Mouse (Mus musculus) liver, embryonic 12.5 days (tissue): ENCODE measurements around the gene Pebp1. TPM values are rescaled to one million over a fixed set of nuclear protein-coding genes. Genes with fewer than 3 reads are reported as not detected.
"Not testable (repeated sequence)": the region's sequence is repeated elsewhere in the genome, so short reads cannot be mapped to it uniquely, and the experiment has no call there.

Experiments
- ATAC-seq: fragments of 200-750 bp; cut with Nextera tagmentation; 2 replicates; pipeline ENCODE4 v1.8.0; 2017; ENCODE audit warnings: moderate number of reproducible peaks, mild to moderate bottlenecking, moderate library complexity
- H3K27ac ChIP-seq: fragments of 300-500 bp; sonication (generic); 2 replicates; pipeline ENCODE4 v1.5.1; 2016; ENCODE audit warnings: mild to moderate bottlenecking
- H3K27me3 ChIP-seq: fragments of 300-500 bp; sonication (generic); replicated peaks from 2 replicates; pipeline ENCODE4 v1.6.1; 2016; ENCODE audit warnings: mild to moderate bottlenecking, moderate library complexity
- H3K36me3 ChIP-seq: fragments of 300-500 bp; sonication (generic); 2 replicates; pipeline ENCODE4 v1.6.1; 2016; ENCODE audit warnings: mild to moderate bottlenecking, moderate library complexity
- H3K4me1 ChIP-seq: fragments of 300-500 bp; sonication (generic); 2 replicates; pipeline ENCODE4 v1.6.1; 2016
- H3K4me2 ChIP-seq: fragments of 300-500 bp; sonication (generic); 2 replicates; pipeline ENCODE4 v1.6.1; 2016; ENCODE audit warnings: mild to moderate bottlenecking, moderate library complexity
- H3K4me3 ChIP-seq: fragments of 300-500 bp; sonication (generic); 2 replicates; pipeline ENCODE4 v1.5.1; 2016; ENCODE audit warnings: mild to moderate bottlenecking, moderate library complexity
- H3K9ac ChIP-seq: fragments of 300-500 bp; sonication (generic); 2 replicates; pipeline ENCODE4 v1.6.1; 2016; ENCODE audit warnings: mild to moderate bottlenecking, moderate library complexity
- H3K9me3 ChIP-seq: fragments of 300-500 bp; sonication (generic); replicated peaks from 2 replicates; pipeline ENCODE4 v1.6.1; 2016; ENCODE audit warnings: mild to moderate bottlenecking, moderate library complexity
- WGBS: fragments of 180-500 bp; shearing (Covaris S2); methylation state at CpG from one replicate; pipeline ENCODE4 v1.1.7; 2016; ENCODE audit not compliant: insufficient replicate concordance; 5-methylcytosine and 5-hydroxymethylcytosine counted together
- polyA plus RNA-seq: library from polyadenylated mRNA; unstranded; fragments of >200 nt; fragmentation: Nextera tagmentation; extraction: Ambion mirVana; gene quantifications from 2 replicates; pipeline ENCODE4 v1.2.1, GENCODE M21; 2016

Pebp1 gene
- polyA plus RNA-seq, 1 experiment from 2014 or later: 318 TPM

GRCm38 (mm10) chr5:117305754-117306153, 18.3 kb upstream of the Pebp1 start:
- 77% methylated on average over 5 of the region's 5 CpGs for WGBS
- Histone ChIP-seq H3K9ac (no peak overlapping the region), H3K4me1 (0 out of 2 replicates have a peak, but pooled peaks cover 9% of the 10 kb centered on the region), H3K27ac (no peak overlapping the region), H3K4me3 (no peak overlapping the region), H3K9me3 (0 out of 2 replicates have a peak, but pooled peaks cover 2% of the 10 kb centered on the region), H3K27me3 (no peaks in the 10 kb centered on the region), H3K4me2 (no peak overlapping the region), H3K36me3 (no peaks in the 10 kb centered on the region)
- ATAC-seq: no peak

- Histone ChIP-seq H3K36me3 (no peaks in the 10 kb centered on the region), H3K27ac (no peak overlapping the region), H3K4me3 (no peak overlapping the region), H3K4me2 (no peak overlapping the region), H3K4me1 (0 out of 2 replicates have a peak, but pooled peaks cover 9% of the 10 kb centered on the region), H3K9ac (no peak overlapping the region), H3K27me3 (no peaks in the 10 kb centered on the region), H3K9me3 (0 out of 2 replicates have a peak, but pooled peaks cover 2% of the 10 kb centered on the region)
- WGBS: 51% methylated on average over 7 of the region's 7 CpGs
- ATAC-seq: no peak
Measured at GRCm38 (mm10) chr5:117304947-117305346, 17.5 kb upstream of the Pebp1 start.

GRCm38 (mm10) chr5:117303691-117304579, 16.5 kb upstream of the Pebp1 start:
- H3K4me1 ChIP-seq: 0 out of 2 replicates have a peak, but pooled peaks cover 9% of the 10 kb centered on the region
- no peak overlapping the region for H3K4me2 ChIP-seq
- H3K9me3 ChIP-seq: 0 out of 2 replicates have a peak, but pooled peaks cover 2% of the 10 kb centered on the region
- no peak overlapping the region for H3K27ac ChIP-seq
- H3K36me3 ChIP-seq: no peaks in the 10 kb centered on the region
- no peak overlapping the region for H3K9ac ChIP-seq
- 52% methylated on average over 18 of the region's 18 CpGs for WGBS
- H3K27me3 ChIP-seq: no peaks in the 10 kb centered on the region
- H3K4me3 ChIP-seq: no peak overlapping the region
- ATAC-seq: no peak

GRCm38 (mm10) chr5:117302899-117303298, 15.5 kb upstream of the Pebp1 start:
- WGBS: 45% methylated on average over 3 of the region's 3 CpGs
- Histone ChIP-seq H3K4me2 (no peak overlapping the region), H3K27me3 (no peaks in the 10 kb centered on the region), H3K4me3 (no peak overlapping the region), H3K27ac (no peak overlapping the region), H3K9me3 (0 out of 2 replicates have a peak, but pooled peaks cover 2% of the 10 kb centered on the region), H3K4me1 (0 out of 2 replicates have a peak, but pooled peaks cover 6% of the 10 kb centered on the region), H3K36me3 (no peaks in the 10 kb centered on the region), H3K9ac (no peak overlapping the region)
- ATAC-seq: no peak

- Histone ChIP-seq H3K9ac (no peak overlapping the region), H3K4me1 (no peaks in the 10 kb centered on the region), H3K4me3 (no peak overlapping the region), H3K36me3 (no peaks in the 10 kb centered on the region), H3K27me3 (no peaks in the 10 kb centered on the region), H3K9me3 (no peaks in the 10 kb centered on the region; the same call in 1 of the 2 replicates), H3K27ac (no peak overlapping the region), H3K4me2 (no peak overlapping the region)
- 78% methylated on average over 8 of the region's 8 CpGs for WGBS
- ATAC-seq: no peak
Measured at GRCm38 (mm10) chr5:117295011-117295410, 7.6 kb upstream of the Pebp1 start.

GRCm38 (mm10) chr5:117293776-117294175, 6.4 kb upstream of the Pebp1 start:
- H3K27me3 ChIP-seq, H3K9me3 ChIP-seq, H3K36me3 ChIP-seq, H3K4me3 ChIP-seq, ATAC-seq, H3K4me2 ChIP-seq, H3K9ac ChIP-seq, H3K27ac ChIP-seq, H3K4me1 ChIP-seq: not testable (repeated sequence)
- 83% methylated on average over 3 of the region's 3 CpGs for WGBS

- Histone ChIP-seq H3K9ac (no peak overlapping the region), H3K36me3 (no peaks in the 10 kb centered on the region), H3K4me3 (no peak overlapping the region), H3K9me3 (no peaks in the 10 kb centered on the region; the same call in 1 of the 2 replicates), H3K27me3 (no peaks in the 10 kb centered on the region), H3K27ac (no peak overlapping the region), H3K4me2 (no peak overlapping the region), H3K4me1 (peaks cover 10% of the 10 kb centered on the region)
- no peak for ATAC-seq
- 62% methylated on average over 6 of the region's 6 CpGs for WGBS
Measured at GRCm38 (mm10) chr5:117292547-117292946, 5.1 kb upstream of the Pebp1 start.

- no peak for ATAC-seq
- Histone ChIP-seq H3K27me3 (no peaks in the 10 kb centered on the region), H3K4me3 (no peak overlapping the region), H3K36me3 (no peaks in the 10 kb centered on the region), H3K9me3 (no peaks in the 10 kb centered on the region; the same call in 1 of the 2 replicates), H3K4me2 (no peak overlapping the region), H3K4me1 (peaks cover 19% of the 10 kb centered on the region), H3K27ac (no peak overlapping the region), H3K9ac (no peak overlapping the region)
- 68% methylated on average over 3 of the region's 3 CpGs for WGBS
Measured at GRCm38 (mm10) chr5:117291312-117291711, 3.9 kb upstream of the Pebp1 start.

- no peaks in the 10 kb centered on the region for H3K27me3 ChIP-seq
- no peak overlapping the region for H3K27ac ChIP-seq
- no peak overlapping the region for H3K4me2 ChIP-seq
- no peak overlapping the region for H3K9ac ChIP-seq
- H3K9me3 ChIP-seq: no peaks in the 10 kb centered on the region; the same call in 1 of the 2 replicates
- 85% methylated on average over 2 of the region's 2 CpGs for WGBS
- H3K4me1 ChIP-seq: peaks cover 31% of the 10 kb centered on the region
- ATAC-seq: no peak
- no peak overlapping the region for H3K4me3 ChIP-seq
- peaks cover 10% of the 10 kb centered on the region for H3K36me3 ChIP-seq
Measured at GRCm38 (mm10) chr5:117290081-117290480, 2.7 kb upstream of the Pebp1 start.

GRCm38 (mm10) chr5:117289646-117290045, 2.2 kb upstream of the Pebp1 start:
- H3K9ac ChIP-seq: no peak overlapping the region
- H3K4me1 ChIP-seq: peaks cover 35% of the 10 kb centered on the region
- ATAC-seq: no peak
- H3K4me3 ChIP-seq: no peak overlapping the region
- H3K9me3 ChIP-seq: no peaks in the 10 kb centered on the region; the same call in 1 of the 2 replicates
- H3K27ac ChIP-seq: no peak overlapping the region
- no peak overlapping the region for H3K4me2 ChIP-seq
- no peaks in the 10 kb centered on the region for H3K27me3 ChIP-seq
- H3K36me3 ChIP-seq: peaks cover 14% of the 10 kb centered on the region

- Histone ChIP-seq H3K4me3 (peak overlapping the region; percentile 70), H3K9ac (peak overlapping the region; percentile 80), H3K27me3 (no peaks in the 10 kb centered on the region), H3K36me3 (peaks cover 44% of the 10 kb centered on the region), H3K4me2 (peak overlapping the region; percentile 91), H3K9me3 (no peaks in the 10 kb centered on the region; the same call in 1 of the 2 replicates), H3K27ac (no peak overlapping the region), H3K4me1 (peaks cover 45% of the 10 kb centered on the region)
- no peak for ATAC-seq
- WGBS: 29% methylated on average over 3 of the region's 3 CpGs
Measured at GRCm38 (mm10) chr5:117286286-117286685, 1.1 kb downstream of the Pebp1 start.

GRCm38 (mm10) chr5:117285266-117285665, 2.2 kb downstream of the Pebp1 start:
- WGBS: 72% methylated on average over 4 of the region's 4 CpGs
- Histone ChIP-seq H3K27me3 (no peaks in the 10 kb centered on the region), H3K4me2 (no peak overlapping the region), H3K4me3 (no peak overlapping the region), H3K27ac (no peak overlapping the region), H3K9me3 (no peaks in the 10 kb centered on the region; the same call in 1 of the 2 replicates), H3K9ac (no peak overlapping the region), H3K4me1 (peaks cover 56% of the 10 kb centered on the region), H3K36me3 (peaks cover 50% of the 10 kb centered on the region)
- ATAC-seq: no peak
